Mouse (Mus musculus): ENCODE results near the gene Prkag3. TPM values are rescaled to one million over a fixed set of nuclear protein-coding genes. Genes with fewer than 3 reads are reported as not detected.

Prkag3 gene
- polyA plus RNA-seq, 1 experiment = 24.6 TPM

DNA sequence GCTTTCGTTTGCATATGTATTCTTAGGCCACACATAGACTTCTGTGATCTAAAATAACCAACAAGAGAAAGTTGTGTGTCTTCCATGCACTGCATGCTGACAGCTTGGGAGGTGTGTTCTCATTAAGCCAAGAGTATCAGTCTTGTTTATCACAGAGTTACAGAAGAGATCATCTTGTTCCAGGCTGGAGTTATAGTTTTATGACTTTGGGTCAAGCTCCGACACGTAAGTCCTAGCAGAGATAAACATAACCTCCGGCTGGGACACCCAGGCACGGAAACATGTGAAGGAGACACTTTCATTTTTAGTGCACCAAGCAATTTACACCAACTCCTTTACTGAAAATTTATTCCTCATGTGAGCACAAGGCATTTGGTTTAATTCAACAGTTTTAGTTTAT lies 22.9 kb downstream of the Prkag3 start:
- no peak overlapping the region for H3K4me3 ChIP-seq
- no peak for TF ChIP-seq MYOD1 (IDR thresholded peaks at IDR 0.05; ENCODE audit: control insufficient read depth in 1 of 3, insufficient read length in 2 of 3, low read depth in 2 of 3)
- H3K79me2 ChIP-seq (ENCODE audit: control insufficient read depth, insufficient read depth) = no peaks in the 10 kb centered on the region
- no peaks in the 10 kb centered on the region for H3K27me3 ChIP-seq (ENCODE audit: control insufficient read depth, insufficient read depth, insufficient read length)
- no peaks in the 10 kb centered on the region for H3K36me3 ChIP-seq (ENCODE audit: control insufficient read depth, insufficient read depth)
- H3ac ChIP-seq (ENCODE audit: control insufficient read depth, insufficient read length) = no peak overlapping the region
- H3K4me2 ChIP-seq (ENCODE audit: low read depth) = no peak overlapping the region

DNA sequence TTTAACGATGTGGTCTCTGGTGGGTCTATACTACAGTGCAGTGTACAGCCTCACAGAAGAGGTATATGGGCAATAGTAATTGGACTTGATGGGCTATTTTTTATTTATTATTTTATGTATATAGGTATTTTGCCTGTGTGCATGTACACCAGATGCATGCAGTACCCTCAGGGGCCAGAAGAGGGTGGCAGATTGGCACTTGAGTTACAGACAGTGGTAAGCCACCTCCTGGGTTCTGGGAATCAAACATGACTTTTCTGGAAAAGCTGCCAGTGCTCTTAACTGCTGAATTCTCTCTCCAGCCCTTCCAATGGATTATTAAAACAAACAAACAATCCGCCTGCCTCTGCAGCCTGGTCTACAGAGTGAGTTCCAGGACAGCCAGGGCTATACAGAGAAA lies 25.3 kb downstream of the Prkag3 start:
- Histone ChIP-seq H3K36me3 (ENCODE audit: control insufficient read depth, insufficient read depth) (no peaks in the 10 kb centered on the region), H3ac (ENCODE audit: control insufficient read depth, insufficient read length) (no peak overlapping the region), H3K79me2 (ENCODE audit: control insufficient read depth, insufficient read depth) (no peaks in the 10 kb centered on the region), H3K27me3 (ENCODE audit: control insufficient read depth, insufficient read depth, insufficient read length) (no peaks in the 10 kb centered on the region), H3K4me2 (ENCODE audit: low read depth) (no peak overlapping the region), H3K4me3 (no peak overlapping the region)
- no peak for TF ChIP-seq MYOD1 (IDR thresholded peaks at IDR 0.05; ENCODE audit: control insufficient read depth in 1 of 3, insufficient read length in 2 of 3, low read depth in 2 of 3)
- TF ChIP-seq REST (IDR thresholded peaks at IDR 0.05; ENCODE audit: insufficient read depth, insufficient read length) = no peak

DNA sequence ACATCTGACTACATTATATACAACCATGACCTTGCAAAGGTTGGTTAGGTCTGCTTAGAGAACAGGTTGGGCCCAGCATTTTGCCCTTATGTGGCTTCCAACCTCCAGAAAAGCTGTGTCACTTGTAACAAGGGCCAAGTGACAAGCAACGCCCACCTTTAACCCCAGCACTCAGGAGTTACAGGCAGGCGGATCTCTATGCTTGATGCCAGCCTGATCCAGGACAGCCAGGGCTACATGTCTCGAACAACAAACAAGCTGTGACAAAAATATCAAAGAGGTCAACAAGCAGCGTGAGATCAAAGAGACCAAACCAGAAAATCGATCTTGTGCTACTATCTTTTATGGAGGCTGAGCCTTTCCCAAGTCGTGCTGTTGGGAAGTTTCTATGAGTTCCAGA lies 27.4 kb downstream of the Prkag3 start:
- no peak for TF ChIP-seq REST (IDR thresholded peaks at IDR 0.05; ENCODE audit: insufficient read depth, insufficient read length)
- TF ChIP-seq MYOG (IDR thresholded peaks at IDR 0.05; ENCODE audit: control insufficient read depth in 1 of 3, insufficient read depth in 1 of 3, insufficient read length in 2 of 3, low read depth in 2 of 3) = no peak
- no peak for TF ChIP-seq USF1 (IDR thresholded peaks at IDR 0.05; ENCODE audit: low read depth)
- no peak for TF ChIP-seq POLR2AphosphoS2 (IDR thresholded peaks at IDR 0.05; ENCODE audit: insufficient read length, low read depth)
- TF ChIP-seq POLR2A (IDR thresholded peaks at IDR 0.05; ENCODE audit: insufficient read length, low read depth) = no peak
- TF ChIP-seq MYOD1 (IDR thresholded peaks at IDR 0.05; ENCODE audit: control insufficient read depth in 1 of 3, insufficient read length in 2 of 3, low read depth in 2 of 3) = no peak
- TF ChIP-seq MAX (IDR thresholded peaks at IDR 0.05; ENCODE audit: low read depth) = no peak
- TF ChIP-seq TCF3 (IDR thresholded peaks at IDR 0.05; ENCODE audit: insufficient read length, low read depth) = no peak
- Histone ChIP-seq H3K4me3 (no peak overlapping the region), H3K4me2 (ENCODE audit: low read depth) (no peak overlapping the region)

DNA sequence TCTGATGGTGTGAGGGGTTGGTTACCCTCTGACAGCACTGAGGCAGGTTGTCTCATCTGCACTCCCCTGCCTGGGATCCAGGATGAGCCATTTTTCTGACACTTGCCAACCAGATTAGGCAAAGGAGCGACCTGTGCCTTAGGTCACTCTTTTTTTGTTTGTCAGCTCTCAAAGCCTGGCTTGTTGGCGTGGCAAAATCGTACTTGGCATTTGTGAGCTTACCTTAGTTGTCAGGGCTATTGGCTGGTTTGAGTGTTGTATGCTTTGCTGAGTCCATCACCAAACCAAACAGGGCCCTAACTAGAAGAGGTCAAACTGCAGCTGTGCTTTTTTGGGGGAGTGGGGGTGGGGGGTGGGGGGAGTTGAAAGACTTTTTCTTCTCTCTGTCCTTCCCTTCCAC lies 29.7 kb downstream of the Prkag3 start:
- H3K4me2 ChIP-seq (ENCODE audit: low read depth) = no peak overlapping the region
- no peaks in the 10 kb centered on the region for H3K27me3 ChIP-seq (ENCODE audit: control insufficient read depth, insufficient read depth, insufficient read length)
- H3K4me3 ChIP-seq = no peak overlapping the region
- H3ac ChIP-seq (ENCODE audit: control insufficient read depth, insufficient read length) = no peak overlapping the region
- TF ChIP-seq MYOG (IDR thresholded peaks at IDR 0.05; ENCODE audit: control insufficient read depth in 1 of 3, insufficient read depth in 1 of 3, insufficient read length in 2 of 3, low read depth in 2 of 3) = no peak
- no peak for TF ChIP-seq CEBPB (IDR thresholded peaks at IDR 0.05; ENCODE audit: insufficient read depth, poor library complexity, severe bottlenecking)
- TF ChIP-seq POLR2A (IDR thresholded peaks at IDR 0.05; ENCODE audit: insufficient read length, low read depth) = no peak
- TF ChIP-seq POLR2AphosphoS2 (IDR thresholded peaks at IDR 0.05; ENCODE audit: insufficient read length, low read depth) = no peak
- no peak for TF ChIP-seq TCF3 (IDR thresholded peaks at IDR 0.05; ENCODE audit: insufficient read length, low read depth)
- no peak for TF ChIP-seq TCF12 (IDR thresholded peaks at IDR 0.05; ENCODE audit: insufficient read depth, poor library complexity, severe bottlenecking)
- TF ChIP-seq REST (IDR thresholded peaks at IDR 0.05; ENCODE audit: insufficient read depth, insufficient read length) = no peak
- TF ChIP-seq E2F4 (IDR thresholded peaks at IDR 0.05; ENCODE audit: insufficient read depth) = no peak
- TF ChIP-seq MAX (IDR thresholded peaks at IDR 0.05; ENCODE audit: low read depth) = no peak
- no peak for TF ChIP-seq MYOD1 (IDR thresholded peaks at IDR 0.05; ENCODE audit: control insufficient read depth in 1 of 3, insufficient read length in 2 of 3, low read depth in 2 of 3)
- no peak for TF ChIP-seq SRF (IDR thresholded peaks at IDR 0.05; ENCODE audit: control insufficient read depth, insufficient read length, low read depth)
- TF ChIP-seq USF1 (IDR thresholded peaks at IDR 0.05; ENCODE audit: low read depth) = no peak
- no peaks in the 10 kb centered on the region for H3K36me3 ChIP-seq (ENCODE audit: control insufficient read depth, insufficient read depth)
- no peaks in the 10 kb centered on the region for H3K79me2 ChIP-seq (ENCODE audit: control insufficient read depth, insufficient read depth)

More for the DNA sequence above, 27.4 kb downstream of the Prkag3 start:
- Histone ChIP-seq H3ac (ENCODE audit: control insufficient read depth, insufficient read length) (no peak overlapping the region), H3K27me3 (ENCODE audit: control insufficient read depth, insufficient read depth, insufficient read length) (no peaks in the 10 kb centered on the region), H3K36me3 (ENCODE audit: control insufficient read depth, insufficient read depth) (no peaks in the 10 kb centered on the region), H3K79me2 (ENCODE audit: control insufficient read depth, insufficient read depth) (no peaks in the 10 kb centered on the region)

DNA sequence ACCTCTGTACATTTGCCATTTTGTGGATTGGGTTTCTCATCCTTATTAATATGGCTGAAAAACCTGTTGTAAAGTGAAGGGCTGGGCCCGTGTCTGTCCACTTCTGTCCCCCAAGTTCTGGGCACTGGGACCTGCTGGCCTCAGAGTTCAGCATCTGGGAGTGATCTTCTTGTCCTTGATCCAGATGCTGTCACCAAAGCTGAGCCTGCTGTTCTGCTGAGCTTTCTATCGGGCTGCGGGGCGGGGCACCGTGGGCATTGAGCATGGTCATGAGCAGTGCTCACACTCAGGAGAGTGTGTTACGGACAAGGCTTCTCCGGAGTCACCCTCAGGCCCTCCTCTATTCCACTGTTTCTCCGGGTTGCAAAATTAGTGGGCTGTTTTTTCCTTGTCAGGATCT lies 30.9 kb downstream of the Prkag3 start:
- H3K36me3 ChIP-seq (ENCODE audit: control insufficient read depth, insufficient read depth) = no peaks in the 10 kb centered on the region
- no peak overlapping the region for H3K4me2 ChIP-seq (ENCODE audit: low read depth)
- H3ac ChIP-seq (ENCODE audit: control insufficient read depth, insufficient read length) = no peak overlapping the region
- no peaks in the 10 kb centered on the region for H3K79me2 ChIP-seq (ENCODE audit: control insufficient read depth, insufficient read depth)
- H3K4me3 ChIP-seq = no peak overlapping the region
- TF ChIP-seq E2F4 (IDR thresholded peaks at IDR 0.05; ENCODE audit: insufficient read depth) (no peak), POLR2A (IDR thresholded peaks at IDR 0.05; ENCODE audit: insufficient read length, low read depth) (no peak), MYOD1 (IDR thresholded peaks at IDR 0.05; ENCODE audit: control insufficient read depth in 1 of 3, insufficient read length in 2 of 3, low read depth in 2 of 3) (no peak), MYOG (IDR thresholded peaks at IDR 0.05; ENCODE audit: control insufficient read depth in 1 of 3, insufficient read depth in 1 of 3, insufficient read length in 2 of 3, low read depth in 2 of 3) (no peak), CEBPB (IDR thresholded peaks at IDR 0.05; ENCODE audit: insufficient read depth, poor library complexity, severe bottlenecking) (no peak), POLR2AphosphoS2 (IDR thresholded peaks at IDR 0.05; ENCODE audit: insufficient read length, low read depth) (no peak), REST (IDR thresholded peaks at IDR 0.05; ENCODE audit: insufficient read depth, insufficient read length) (no peak), MAX (IDR thresholded peaks at IDR 0.05; ENCODE audit: low read depth) (no peak), SRF (IDR thresholded peaks at IDR 0.05; ENCODE audit: control insufficient read depth, insufficient read length, low read depth) (no peak), TCF12 (IDR thresholded peaks at IDR 0.05; ENCODE audit: insufficient read depth, poor library complexity, severe bottlenecking) (no peak), TCF3 (IDR thresholded peaks at IDR 0.05; ENCODE audit: insufficient read length, low read depth) (no peak)
- H3K27me3 ChIP-seq (ENCODE audit: control insufficient read depth, insufficient read depth, insufficient read length) = peaks cover 6% of the 10 kb centered on the region
